Mouse (Mus musculus) frontal cortex, adult 2 months (tissue): Measurements from ENCODE around the gene Cox17. TPM values are rescaled to one million over a fixed set of nuclear protein-coding genes. Genes with fewer than 3 reads are reported as not detected.

Experiments
- DNase-seq, 2 experiments: peaks; one replicate each; pipeline ENCODE4 v3.0.0; 2022; ENCODE audit warnings: low spot score in 1 of 2; ENCODE audit errors: extremely low spot score in 1 of 2
- polyA plus RNA-seq: library from polyadenylated mRNA; depleted of rRNA; stranded (reverse); fragments of >200 nt; gene quantifications from 2 replicates; pipeline ENCODE4 v1.2.3, GENCODE M21; 2012; rRNA removed

Gene Cox17
- polyA plus RNA-seq, 1 experiment, result 278 TPM

GRCm38 (mm10) chr16:38390322-38390721 lies 43.5 kb downstream of the Cox17 start:
- DNase-seq, result no peak

DNA sequence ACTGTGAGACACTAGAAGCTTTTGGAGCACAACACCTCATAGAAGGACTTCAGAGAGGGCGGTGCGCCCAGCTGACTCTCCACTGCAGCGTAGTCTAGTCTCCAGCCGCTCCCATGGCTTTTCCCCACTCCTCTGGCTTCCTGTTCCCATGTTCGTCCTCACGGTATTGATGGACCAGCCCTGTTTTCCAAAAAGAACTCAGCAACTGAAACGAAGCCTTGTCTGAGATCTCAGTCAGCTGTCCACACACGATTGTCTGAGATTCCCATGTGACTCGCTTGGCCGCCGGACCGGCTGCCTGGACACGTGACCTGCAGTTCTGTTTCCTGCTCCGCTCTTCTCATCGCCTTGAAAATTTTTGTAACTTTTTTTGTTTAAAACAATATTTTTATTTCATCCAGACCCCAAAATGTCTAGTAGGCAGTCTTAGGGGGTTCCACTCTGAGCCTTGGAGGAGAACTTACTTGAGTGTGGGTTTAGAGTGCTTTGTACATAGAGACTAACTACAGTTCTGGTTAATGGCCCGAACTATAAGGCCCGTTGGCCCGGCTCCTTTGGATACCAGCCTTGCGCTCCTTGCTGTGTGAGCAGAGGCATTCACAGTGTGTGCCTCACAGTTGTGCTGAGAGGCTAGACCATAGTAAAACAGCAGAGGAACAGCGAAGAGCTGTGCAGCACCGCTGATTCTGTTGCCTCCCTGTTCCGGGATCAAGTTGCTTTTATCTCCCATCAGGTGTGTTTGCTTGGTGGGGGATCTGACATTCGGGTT lies 45.5 kb downstream of the Cox17 start:
- DNase-seq, result no peak

- DNase-seq, result no peak
Measured at GRCm38 (mm10) chr16:38394191-38394618, 47.4 kb downstream of the Cox17 start.

- no peak for DNase-seq
Measured at GRCm38 (mm10) chr16:38395060-38395730, 48.4 kb downstream of the Cox17 start.

GRCm38 (mm10) chr16:38396155-38396554 lies 49.4 kb downstream of the Cox17 start:
- no peak for DNase-seq

DNA sequence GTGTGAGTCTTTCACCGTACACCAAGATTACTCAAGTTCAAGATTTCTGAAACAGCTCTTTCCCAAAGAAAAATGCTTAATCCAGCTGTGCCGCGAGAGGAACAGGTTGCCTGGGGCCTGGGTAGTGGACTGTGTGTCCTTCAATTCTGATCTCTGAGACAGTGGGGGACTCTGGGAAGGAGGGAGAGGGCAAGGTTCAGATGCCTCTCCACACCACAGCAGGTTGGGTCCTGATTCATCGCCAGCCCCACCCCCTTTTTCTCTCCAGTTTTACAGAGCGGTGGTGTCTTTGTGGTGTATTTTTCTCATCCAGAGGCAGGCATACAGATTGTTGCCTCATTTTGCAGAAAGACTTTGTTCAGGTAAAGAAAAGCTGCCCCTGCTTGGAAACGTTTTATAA lies 51.5 kb downstream of the Cox17 start:
- DNase-seq, result no peak

GRCm38 (mm10) chr16:38399076-38399475 lies 52.3 kb downstream of the Cox17 start:
- DNase-seq, result no peak

DNA sequence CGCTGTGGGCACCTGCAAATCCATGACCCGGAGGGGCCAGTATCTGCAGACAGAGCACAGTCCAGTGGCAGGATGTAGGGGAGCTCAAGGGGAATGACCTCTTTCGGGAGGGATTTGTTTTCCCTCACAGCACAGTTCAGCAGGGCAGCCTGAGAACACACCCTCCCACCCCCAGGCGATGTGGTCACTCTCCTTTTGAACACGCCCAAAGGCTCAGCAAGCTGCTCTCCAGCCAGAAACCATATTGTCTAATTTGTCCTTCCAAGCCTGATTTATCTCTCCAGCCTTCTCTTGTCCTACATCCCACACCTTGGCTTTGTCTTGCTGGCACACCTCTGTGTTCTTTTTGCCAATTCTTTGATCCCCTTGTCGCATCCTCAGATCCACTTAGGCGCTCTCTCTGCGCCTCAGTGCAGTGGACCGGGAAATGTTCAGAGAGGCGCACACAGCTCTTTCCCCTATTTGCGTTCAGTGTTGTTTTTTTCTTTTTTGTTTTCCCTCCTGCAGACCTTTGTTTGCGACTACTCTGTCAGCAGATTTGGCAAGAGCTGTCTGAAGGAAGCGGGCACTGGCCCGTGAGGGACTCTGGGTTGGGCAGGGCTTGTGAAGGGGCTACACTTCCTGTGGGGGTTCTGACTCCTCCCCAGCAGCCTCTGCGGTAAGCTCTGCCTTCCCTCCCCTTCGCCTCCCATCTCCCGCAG lies 52.9 kb downstream of the Cox17 start:
- peak in 1 of 2 experiments; percentile 30 for DNase-seq

DNA sequence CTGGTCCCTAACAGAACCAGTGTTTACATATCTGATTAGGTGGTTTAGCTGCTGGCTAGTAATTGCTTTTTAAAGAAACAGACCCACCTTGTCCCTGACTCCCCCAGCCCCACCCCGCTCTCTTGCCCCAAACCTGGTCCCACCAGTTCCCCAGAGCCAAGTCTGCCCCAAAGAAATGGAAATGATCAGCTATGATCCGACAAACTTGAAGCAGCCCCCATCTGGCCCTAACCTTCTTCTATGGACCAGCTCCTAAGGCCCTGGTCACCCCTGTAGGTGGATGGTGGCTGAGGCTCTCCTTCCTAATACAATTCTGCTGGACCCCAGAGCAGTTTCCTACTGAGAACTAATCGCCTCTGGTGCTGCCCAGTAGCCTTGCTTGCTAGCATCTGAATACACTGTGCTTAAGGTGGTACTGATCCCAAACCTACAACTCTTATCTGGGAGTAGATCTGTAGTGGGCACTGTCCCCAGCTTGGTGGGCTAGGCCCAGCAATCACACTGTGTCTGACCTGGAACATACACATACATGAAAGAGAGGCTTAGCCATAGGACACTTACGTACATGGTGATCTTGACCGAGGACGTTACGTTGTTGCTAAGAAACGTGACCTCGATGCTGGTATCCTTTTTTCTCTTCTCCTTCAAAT lies 53.6 kb downstream of the Cox17 start:
- no peak for DNase-seq

- no peak for DNase-seq
Measured at GRCm38 (mm10) chr16:38401468-38401867, 54.7 kb downstream of the Cox17 start.

Other genes starting within 250 kb of the Cox17 start
- not detected in 2 replicates for gene Nr1i2, start 52.2 kb upstream of the Cox17 start, polyA plus RNA-seq
- 0.80 and 0.86 TPM in 2 replicates for gene Maats1, start 4.8 kb upstream of the Cox17 start, polyA plus RNA-seq
- not detected in 2 replicates for gene Gm21987, start within 50 bp of the Cox17 start, polyA plus RNA-seq
- 0.90 and 1.1 TPM in 2 replicates for gene Popdc2, start 15.2 kb downstream of the Cox17 start, polyA plus RNA-seq
- gene Pla1a, start 86.2 kb downstream of the Cox17 start, polyA plus RNA-seq, result 1.8 and 2.4 TPM in 2 replicates
- 59.6 and 61.6 TPM in 2 replicates for gene Adprh, start 105.7 kb downstream of the Cox17 start, polyA plus RNA-seq
- gene Cd80, start 108.6 kb downstream of the Cox17 start, polyA plus RNA-seq, result 0.48 TPM in 2 replicates
- 16.4 and 18.1 TPM in 2 replicates for gene Timmdc1, start 175.7 kb downstream of the Cox17 start, polyA plus RNA-seq
- gene Poglut1, start 203.3 kb downstream of the Cox17 start, polyA plus RNA-seq, result 50.5 and 51.8 TPM in 2 replicates
- 39.2 and 45.8 TPM in 2 replicates for gene Tmem39a, start 211.7 kb downstream of the Cox17 start, polyA plus RNA-seq